Mouse (Mus musculus) heart, embryonic 12.5 days (tissue): ENCODE measurements around the gene Egln1. TPM values are rescaled to one million over a fixed set of nuclear protein-coding genes. Genes with fewer than 3 reads are reported as not detected.

Source experiments
- ATAC-seq: fragments of 200-750 bp; cut with Nextera tagmentation; 2 replicates; pipeline ENCODE4 v1.8.0; 2017; ENCODE audit warnings: moderate TSS enrichment, moderate library complexity; ENCODE audit not compliant: insufficient number of reproducible peaks, low FRiP score
- H3K27ac ChIP-seq: fragments of 300-500 bp; sonication (generic); 2 replicates; pipeline ENCODE4 v1.5.1; 2016; ENCODE audit warnings: mild to moderate bottlenecking, moderate library complexity; ENCODE audit not compliant: poor library complexity, severe bottlenecking
- H3K27me3 ChIP-seq: fragments of 300-500 bp; sonication (generic); replicated peaks from 2 replicates; pipeline ENCODE4 v1.6.1; 2016; ENCODE audit warnings: mild to moderate bottlenecking, moderate library complexity
- H3K36me3 ChIP-seq: fragments of 300-500 bp; sonication (generic); 2 replicates; pipeline ENCODE4 v1.6.1; 2016; ENCODE audit warnings: mild to moderate bottlenecking, moderate library complexity
- H3K4me1 ChIP-seq: fragments of 300-500 bp; sonication (generic); replicated peaks from 2 replicates; pipeline ENCODE4 v1.6.1; 2016; ENCODE audit warnings: mild to moderate bottlenecking
- H3K4me2 ChIP-seq: fragments of 300-500 bp; sonication (generic); 2 replicates; pipeline ENCODE4 v1.6.1; 2016; ENCODE audit warnings: mild to moderate bottlenecking, moderate library complexity
- H3K4me3 ChIP-seq: fragments of 300-500 bp; sonication (generic); 2 replicates; pipeline ENCODE4 v1.5.1; 2016; ENCODE audit warnings: mild to moderate bottlenecking
- H3K9ac ChIP-seq: fragments of 300-500 bp; sonication (generic); 2 replicates; pipeline ENCODE4 v1.6.1; 2016; ENCODE audit warnings: mild to moderate bottlenecking, moderate library complexity
- H3K9me3 ChIP-seq: fragments of 300-500 bp; sonication (generic); replicated peaks from 2 replicates; pipeline ENCODE4 v1.6.1; 2016; ENCODE audit warnings: mild to moderate bottlenecking, moderate library complexity
- WGBS: fragments of 180-500 bp; shearing (Covaris S2); methylation state at CpG from one replicate; pipeline ENCODE4 v1.1.7; 2016; 5-methylcytosine and 5-hydroxymethylcytosine counted together
- polyA plus RNA-seq: library from polyadenylated mRNA; unstranded; fragments of >200 nt; fragmentation: Nextera tagmentation; extraction: Ambion mirVana; gene quantifications from 2 replicates; pipeline ENCODE4 v1.2.1, GENCODE M21; 2016

Egln1 gene
- polyA plus RNA-seq, 1 experiment from 2014 or later: 16.5 TPM

DNA sequence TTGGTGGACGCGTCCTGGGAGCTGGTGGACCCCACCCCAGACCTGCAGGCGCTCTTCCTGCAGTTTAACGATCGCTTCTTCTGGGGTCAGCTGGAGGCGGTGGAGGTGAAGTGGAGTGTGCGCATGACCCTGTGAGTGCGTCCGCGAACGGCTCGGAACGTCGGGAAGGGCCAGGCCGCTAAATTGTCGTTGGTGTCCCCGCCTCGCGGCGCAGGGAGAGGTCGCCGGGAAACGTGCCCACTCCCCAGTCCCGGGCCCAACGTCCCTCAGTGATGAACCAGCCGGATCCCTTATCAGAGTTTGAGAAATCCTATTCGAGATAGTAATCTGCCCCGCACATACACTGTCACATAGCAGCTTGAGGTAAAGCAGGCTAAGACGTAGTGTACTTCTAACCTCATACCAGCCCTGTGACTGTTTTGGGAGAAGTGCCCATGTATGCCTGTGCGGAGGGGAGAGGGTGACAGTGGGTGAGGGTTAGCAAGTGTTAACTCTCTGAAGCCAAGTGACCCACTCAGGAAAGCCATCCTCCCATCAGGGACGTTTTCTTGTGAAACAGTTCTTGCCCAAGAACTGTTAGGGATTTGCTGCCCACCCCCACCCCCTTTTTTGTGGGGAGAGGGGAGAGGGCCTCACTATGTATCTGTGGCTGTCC, 50.7 kb downstream of the Egln1 start:
- H3K4me1 ChIP-seq: peaks cover 25% of the 10 kb centered on the region
- peaks cover 63% of the 10 kb centered on the region for H3K36me3 ChIP-seq
- peak overlapping the region; percentile 73 for H3K4me3 ChIP-seq
- peak overlapping the region; percentile 88 for H3K9ac ChIP-seq
- 5% methylated on average over 31 of the region's 31 CpGs for WGBS
- H3K27me3 ChIP-seq: no peaks in the 10 kb centered on the region
- no peak; the same call in 1 of the 2 replicates for ATAC-seq
- H3K27ac ChIP-seq: peak overlapping the region; percentile 75
- no peaks in the 10 kb centered on the region for H3K9me3 ChIP-seq
- peak overlapping the region; percentile 99 for H3K4me2 ChIP-seq

DNA sequence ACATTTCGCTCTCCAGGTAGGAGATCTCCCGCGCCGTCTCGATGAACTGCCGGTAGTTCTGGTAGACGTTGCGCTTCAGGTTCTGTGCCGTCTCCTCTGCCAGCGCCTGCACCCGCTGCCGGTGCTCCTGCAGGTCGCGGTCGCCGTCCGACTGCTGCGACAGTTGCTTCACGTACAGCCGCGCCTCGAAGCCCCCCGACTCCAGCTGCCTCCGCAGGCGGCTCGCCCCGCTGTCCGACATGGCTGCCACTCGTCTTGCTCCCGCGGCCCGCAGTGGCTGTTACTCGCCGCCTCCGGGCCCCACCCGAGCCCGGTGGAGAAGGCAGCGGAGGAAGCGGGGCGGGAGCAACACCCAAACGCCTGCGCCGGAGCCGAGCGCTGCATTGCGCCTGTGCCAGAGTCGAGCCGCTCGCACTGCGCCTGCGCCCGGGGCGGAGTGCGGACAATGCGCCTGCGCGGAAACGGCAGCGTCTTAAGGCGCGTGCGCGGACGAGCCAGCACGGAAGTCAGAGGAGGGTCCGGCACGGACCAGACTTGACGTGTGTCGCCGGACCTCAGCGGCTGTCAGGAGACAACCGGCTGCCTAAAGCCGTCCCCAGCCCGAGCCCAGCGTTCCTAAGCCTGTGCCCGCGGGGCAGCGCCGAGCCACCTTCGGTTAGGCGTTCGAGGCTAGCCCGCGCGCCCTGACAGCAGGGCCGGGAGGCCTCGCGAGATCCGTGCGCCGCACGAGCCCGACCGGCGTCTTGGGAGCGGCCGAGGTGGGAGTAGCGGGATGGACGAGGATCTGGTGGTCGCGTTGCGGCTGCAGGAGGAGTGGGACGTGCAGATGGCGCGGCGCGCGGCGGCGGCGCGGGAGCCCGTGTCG, 51.5 kb downstream of the Egln1 start, which contains the start of the genes Exoc8 and Sprtn:
Gene Exoc8 (minus strand): TSS at position 320 of the 865 bp plus-strand sequence.
Gene Sprtn (plus strand): TSS at position 501 of the 865 bp plus-strand sequence.
- Histone ChIP-seq H3K4me2 (peak within 1 kb of the TSS; percentile 99), H3K27ac (peak within 1 kb of the TSS; percentile 75), H3K9me3 (no peaks in the 10 kb centered on the region), H3K27me3 (no peaks in the 10 kb centered on the region), H3K9ac (peak within 1 kb of the TSS; percentile 88), H3K4me3 (peak within 1 kb of the TSS; percentile 73), H3K36me3 (peaks cover 55% of the 10 kb centered on the region), H3K4me1 (peaks cover 25% of the 10 kb centered on the region)
- under 1% methylated on average over 114 of the region's 114 CpGs for WGBS
- ATAC-seq: peak; percentile 91

DNA sequence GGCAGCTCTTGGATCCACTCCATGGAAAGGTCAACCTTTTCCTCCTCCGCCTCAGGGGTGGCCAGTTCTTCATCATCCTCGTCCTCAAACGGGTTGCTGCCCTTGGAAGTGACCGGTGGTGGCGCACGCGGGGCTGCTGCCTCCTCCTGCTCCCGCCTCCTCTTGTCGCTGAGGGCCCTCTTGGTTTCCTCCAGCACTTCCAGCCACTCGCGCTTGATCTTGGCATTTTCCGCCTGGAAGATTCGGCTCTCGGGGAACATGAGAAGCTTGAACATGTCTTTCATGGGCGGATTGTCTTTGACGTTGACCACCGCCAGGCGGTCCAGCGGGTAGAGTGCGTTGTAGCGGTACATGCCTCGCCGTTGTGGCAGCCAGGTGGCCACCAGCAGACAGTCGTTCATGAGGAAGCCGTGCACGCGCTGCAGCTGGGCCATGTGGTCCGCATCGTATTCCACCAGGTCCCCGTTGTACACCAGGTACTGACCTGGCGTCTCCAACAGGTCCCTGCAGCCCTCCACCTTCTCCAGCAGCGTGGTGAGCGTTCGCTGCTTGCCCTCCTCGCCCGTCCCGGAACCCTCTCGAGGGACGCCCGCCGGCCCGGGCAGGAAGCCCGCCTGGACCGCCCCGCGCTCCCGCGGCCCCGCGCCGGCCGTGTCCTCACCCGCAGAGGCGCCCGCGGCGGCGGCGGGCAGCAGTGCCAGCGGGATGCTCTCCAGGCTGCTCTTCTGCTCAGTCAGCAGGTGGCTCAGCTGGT, 52.3 kb downstream of the Egln1 start:
- no peaks in the 10 kb centered on the region for H3K9me3 ChIP-seq
- H3K4me3 ChIP-seq: peak overlapping the region; percentile 73
- peak overlapping the region; percentile 75 for H3K27ac ChIP-seq
- peak overlapping the region; percentile 88 for H3K9ac ChIP-seq
- no peaks in the 10 kb centered on the region for H3K27me3 ChIP-seq
- peaks cover 47% of the 10 kb centered on the region for H3K36me3 ChIP-seq
- peaks cover 25% of the 10 kb centered on the region for H3K4me1 ChIP-seq
- ATAC-seq: peak; percentile 56
- WGBS: under 1% methylated on average over 60 of the region's 60 CpGs
- H3K4me2 ChIP-seq: peak overlapping the region; percentile 99

DNA sequence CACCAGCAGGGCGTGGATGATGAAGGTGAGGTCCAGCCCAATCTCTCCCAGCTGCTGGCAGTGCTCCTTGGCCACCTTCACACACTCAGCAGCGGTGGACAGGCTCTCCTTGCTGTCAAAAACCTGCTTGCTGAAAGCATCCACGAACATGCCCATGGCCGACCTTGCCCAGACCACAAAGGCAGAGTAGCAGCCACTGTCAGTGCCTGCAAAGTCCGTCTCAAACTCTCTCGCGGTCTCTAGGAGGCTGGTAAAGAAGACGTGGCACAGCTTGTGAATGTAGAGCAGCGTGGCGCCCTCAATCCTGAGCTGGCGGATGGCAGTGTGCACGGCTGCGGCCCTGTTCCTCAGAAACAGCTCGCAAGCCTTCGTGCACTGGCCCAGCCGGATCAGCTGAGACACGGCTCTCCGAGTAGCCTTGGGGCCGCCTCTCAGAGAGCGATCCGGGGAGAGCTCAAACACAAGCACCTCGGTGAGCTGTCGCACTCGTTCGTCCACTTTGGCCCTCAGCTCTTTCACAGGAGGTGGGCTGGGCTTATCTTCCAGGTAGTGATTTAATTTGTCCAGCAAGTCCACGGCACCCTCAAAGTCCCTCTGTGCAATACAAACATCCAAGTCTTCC, 53.0 kb downstream of the Egln1 start:
- no peak for ATAC-seq
- H3K9me3 ChIP-seq: no peaks in the 10 kb centered on the region
- H3K4me2 ChIP-seq: peak overlapping the region; percentile 99
- H3K9ac ChIP-seq: peak overlapping the region; percentile 88
- H3K4me3 ChIP-seq: peak overlapping the region; percentile 73
- no peak overlapping the region for H3K27ac ChIP-seq
- peaks cover 25% of the 10 kb centered on the region for H3K4me1 ChIP-seq
- WGBS: 85% methylated on average over 26 of the region's 26 CpGs
- no peaks in the 10 kb centered on the region for H3K27me3 ChIP-seq
- H3K36me3 ChIP-seq: peaks cover 49% of the 10 kb centered on the region

DNA sequence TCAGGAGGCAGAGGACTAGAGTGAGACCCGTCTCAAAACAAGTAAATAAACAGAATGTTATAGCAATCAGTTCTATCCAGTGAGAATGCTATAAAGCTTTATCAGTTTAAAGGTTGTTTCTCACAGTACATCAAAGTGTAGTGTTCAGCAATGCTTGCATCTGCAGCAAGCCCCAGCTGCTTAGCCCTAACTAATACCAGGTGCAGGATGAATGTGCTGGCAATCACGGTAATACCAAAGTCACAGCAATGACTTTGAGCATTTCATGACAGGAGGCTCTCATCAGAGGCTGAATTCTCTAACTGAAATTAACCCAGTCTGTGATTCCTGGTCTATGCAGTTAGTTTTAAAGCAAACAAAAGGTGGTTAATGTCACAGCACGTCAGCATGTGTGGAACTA, 56.5 kb downstream of the Egln1 start:
- ATAC-seq: no peak
- peaks cover 64% of the 10 kb centered on the region for H3K36me3 ChIP-seq
- peaks cover 9% of the 10 kb centered on the region for H3K9me3 ChIP-seq
- no peak overlapping the region for H3K4me2 ChIP-seq
- no peak overlapping the region for H3K4me3 ChIP-seq
- no peaks in the 10 kb centered on the region for H3K27me3 ChIP-seq
- no peak overlapping the region for H3K27ac ChIP-seq
- H3K9ac ChIP-seq: no peak overlapping the region
- 71% methylated on average over 3 of the region's 3 CpGs for WGBS
- peaks cover 18% of the 10 kb centered on the region for H3K4me1 ChIP-seq

DNA sequence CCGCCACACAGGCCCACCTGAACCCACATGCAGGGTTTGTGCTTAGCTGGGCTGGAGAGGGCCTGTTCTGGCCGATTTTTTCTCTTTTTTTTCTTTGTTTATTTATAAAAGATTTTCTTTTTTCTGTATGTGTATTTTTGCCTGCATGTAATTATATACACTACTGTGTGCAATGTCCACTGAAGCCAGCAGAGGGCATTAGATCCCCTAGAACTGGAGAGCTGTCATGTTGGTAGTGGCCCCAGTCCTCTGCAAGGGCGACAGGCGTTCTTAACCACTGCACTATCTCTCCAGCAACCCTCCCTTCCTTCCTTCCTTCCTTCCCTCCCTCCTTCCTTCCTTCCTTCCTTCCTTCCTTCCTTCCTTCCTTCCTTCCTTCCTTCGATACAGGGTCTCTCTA, 60.7 kb downstream of the Egln1 start:
- no peaks in the 10 kb centered on the region for H3K27me3 ChIP-seq
- 95% methylated on average over 5 of the region's 5 CpGs for WGBS
- H3K4me2 ChIP-seq: no peak overlapping the region
- H3K4me1 ChIP-seq: no peaks in the 10 kb centered on the region; the same call in 1 of the 2 replicates
- H3K4me3 ChIP-seq: no peak overlapping the region
- no peak overlapping the region for H3K9ac ChIP-seq
- peaks cover 82% of the 10 kb centered on the region for H3K36me3 ChIP-seq
- peaks cover 12% of the 10 kb centered on the region for H3K9me3 ChIP-seq
- ATAC-seq: no peak
- H3K27ac ChIP-seq: no peak overlapping the region

DNA sequence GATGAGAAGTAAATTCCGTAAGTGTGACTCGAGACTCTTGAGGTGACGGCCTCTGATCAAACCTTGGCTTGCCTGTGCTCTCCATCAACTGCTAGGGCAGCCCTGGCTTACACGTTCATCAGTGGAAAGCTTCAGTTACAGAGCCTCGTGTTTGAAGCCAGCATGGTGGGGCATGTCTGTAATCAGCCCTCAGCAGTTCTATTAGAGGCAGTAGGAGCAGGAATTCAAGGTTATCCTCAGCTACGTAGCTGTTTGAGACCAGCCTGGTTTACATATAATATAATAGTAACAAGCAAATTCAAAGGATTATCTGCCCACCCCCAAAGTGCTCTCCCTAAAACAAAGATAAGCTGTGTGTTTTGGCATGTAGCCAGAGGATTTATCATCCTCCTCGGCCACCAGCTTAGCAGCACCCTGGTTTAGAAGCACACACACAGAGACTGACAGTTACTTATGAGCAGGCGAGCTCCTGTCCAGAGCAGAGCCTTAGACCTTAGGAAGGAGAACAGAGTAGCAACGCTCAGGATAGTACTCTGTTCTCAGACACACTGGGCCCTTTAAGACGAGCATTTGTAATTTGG, 70.1 kb downstream of the Egln1 start:
- Histone ChIP-seq H3K27ac (no peak overlapping the region), H3K4me3 (no peak overlapping the region), H3K9ac (no peak overlapping the region; the same call in 1 of the 2 replicates), H3K36me3 (peaks cover 96% of the 10 kb centered on the region), H3K27me3 (no peaks in the 10 kb centered on the region), H3K9me3 (no peaks in the 10 kb centered on the region), H3K4me2 (no peak overlapping the region), H3K4me1 (peaks cover 17% of the 10 kb centered on the region)
- WGBS: 52% methylated on average over 10 of the region's 10 CpGs
- ATAC-seq: no peak

DNA sequence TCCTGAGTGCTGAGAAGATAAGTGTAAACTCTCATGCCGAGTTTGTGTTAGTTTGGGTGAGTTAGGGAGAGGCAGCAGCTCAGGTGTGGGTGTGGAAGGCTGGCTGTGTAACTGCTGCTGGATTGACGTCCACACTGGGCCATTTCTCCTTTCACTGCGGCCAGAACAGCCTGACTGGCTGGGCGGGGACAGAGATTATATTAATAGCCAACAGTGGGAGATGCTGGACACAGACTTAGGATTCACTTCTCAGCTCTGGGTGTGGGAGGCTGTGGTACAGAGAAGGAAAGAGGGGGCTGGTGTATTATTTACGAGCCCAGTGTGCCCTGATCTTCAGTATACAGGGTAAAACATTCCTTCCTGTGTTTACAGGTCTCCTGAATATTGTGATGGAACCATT, 71.0 kb downstream of the Egln1 start:
- Histone ChIP-seq H3K4me1 (peaks cover 19% of the 10 kb centered on the region), H3K36me3 (peaks cover 96% of the 10 kb centered on the region), H3K4me2 (no peak overlapping the region), H3K4me3 (no peak overlapping the region), H3K9me3 (no peaks in the 10 kb centered on the region), H3K9ac (no peak overlapping the region), H3K27ac (no peak overlapping the region), H3K27me3 (no peaks in the 10 kb centered on the region)
- 77% methylated on average over 5 of the region's 5 CpGs for WGBS
- ATAC-seq: no peak

DNA sequence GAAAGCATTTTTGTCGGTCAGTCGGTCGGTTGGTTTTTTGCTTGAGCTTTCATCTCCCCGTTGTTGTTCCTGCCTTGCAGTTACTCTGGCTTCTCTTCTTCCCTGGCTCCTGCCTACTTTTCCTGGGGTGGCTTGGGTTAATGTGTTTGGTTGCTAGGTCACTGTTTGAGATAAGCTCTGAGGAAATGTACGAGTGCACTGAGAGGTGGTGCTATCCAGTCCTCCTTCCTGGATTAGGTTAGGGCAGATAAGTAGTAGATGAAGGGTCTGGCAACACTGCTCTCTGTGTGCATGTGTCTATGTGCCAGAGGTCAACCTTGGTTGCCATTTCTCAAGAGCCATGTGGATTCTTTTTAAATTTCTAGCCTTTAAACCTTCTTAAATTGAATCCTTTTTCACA, 76.4 kb downstream of the Egln1 start:
- no peak overlapping the region for H3K4me2 ChIP-seq
- 34% methylated on average over 5 of the region's 5 CpGs for WGBS
- no peaks in the 10 kb centered on the region for H3K27me3 ChIP-seq
- peak overlapping the region; percentile 35; the same call in 1 of the 2 replicates for H3K27ac ChIP-seq
- H3K9ac ChIP-seq: no peak overlapping the region
- no peak for ATAC-seq
- H3K36me3 ChIP-seq: peaks cover 66% of the 10 kb centered on the region
- H3K4me3 ChIP-seq: no peak overlapping the region
- no peaks in the 10 kb centered on the region for H3K9me3 ChIP-seq
- H3K4me1 ChIP-seq: peaks cover 41% of the 10 kb centered on the region

DNA sequence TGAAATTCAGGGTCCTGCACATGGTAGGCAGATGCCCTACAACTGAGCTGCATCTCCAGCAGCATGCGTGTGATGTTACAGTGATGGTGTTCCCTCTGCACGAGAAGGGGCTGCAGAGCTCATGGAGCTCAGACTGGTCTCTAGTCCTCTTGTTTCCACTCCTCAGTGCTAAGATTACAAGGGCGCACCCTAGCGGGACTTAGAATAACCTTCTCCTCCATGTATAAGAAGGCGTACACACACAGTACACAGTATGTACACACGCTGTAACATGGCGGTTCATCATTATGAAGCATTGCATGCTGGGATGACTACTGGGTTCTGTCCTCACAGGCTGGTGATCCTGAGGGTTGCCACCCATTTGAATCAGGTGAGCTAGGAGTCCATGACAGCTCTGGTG, 77.0 kb downstream of the Egln1 start:
- Histone ChIP-seq H3K4me1 (peaks cover 47% of the 10 kb centered on the region), H3K9me3 (no peaks in the 10 kb centered on the region), H3K36me3 (peaks cover 60% of the 10 kb centered on the region), H3K4me2 (no peak overlapping the region), H3K27ac (no peak overlapping the region), H3K27me3 (no peaks in the 10 kb centered on the region), H3K4me3 (no peak overlapping the region), H3K9ac (no peak overlapping the region)
- WGBS: 87% methylated on average over 7 of the region's 7 CpGs
- no peak for ATAC-seq
